25 mouse cellular contexts compared by ENCODE assay signal in the genomic region with DNA sequence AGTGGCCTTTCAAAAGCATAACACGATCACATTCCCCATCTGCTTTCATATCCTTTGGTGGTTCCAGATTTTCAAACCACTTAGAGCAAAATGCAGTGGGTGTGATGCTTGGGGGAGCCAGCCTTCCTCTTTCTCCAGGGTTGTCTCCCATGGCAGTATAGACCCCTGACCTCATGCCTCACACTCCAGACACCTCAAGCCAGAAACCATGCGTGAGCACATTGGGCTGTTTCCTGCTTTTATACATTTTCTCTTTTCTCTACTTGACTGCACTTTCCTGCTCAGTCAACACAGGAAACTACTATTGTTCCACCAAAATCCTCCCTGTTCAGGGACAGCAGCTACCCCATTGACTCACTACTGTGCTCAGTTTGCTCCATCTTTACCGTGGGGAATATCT.
DNase-seq lines count a peak whose midpoint lies in the region; ATAC-seq and TF ChIP-seq lines count a peak whose summit lies in the region.
"Had no signal": no experiment of that assay in that cellular context is flagged by ENCODE, and none has a peak within 500 bp of the region (broad histone marks: within the 10 kb centered on the region; RNA-seq: fewer than 3 reads in every experiment).

No protein-coding gene starts in this region.

- no peaks in the 10 kb centered on the region for H3K4me1 ChIP-seq in heart, embryonic 15.5 days (replicated peaks)
- no peaks in the 10 kb centered on the region for H3K4me1 ChIP-seq in heart, embryonic 12.5 days (replicated peaks)
- peaks cover 5% of the 10 kb centered on the region; the same call in 1 of the 2 replicates for H3K4me1 ChIP-seq in kidney, embryonic 15.5 days
- H3K4me1 ChIP-seq in kidney, adult 2 months (ENCODE audit: control insufficient read depth, insufficient read depth, low read length), result no peaks in the 10 kb centered on the region
- H3K4me1 ChIP-seq: embryonic facial prominence, embryonic 12.5 days; embryonic facial prominence, embryonic 15.5 days; heart, embryonic 13.5 days; hindbrain, embryonic 10.5 days; hindbrain, embryonic 13.5 days; intestine, embryonic 15.5 days had no signal

- H3K4me2 ChIP-seq in heart, embryonic 15.5 days, result no peak overlapping the region
- no peak overlapping the region for H3K4me2 ChIP-seq in heart, embryonic 12.5 days
- H3K4me2 ChIP-seq in kidney, embryonic 15.5 days, result no peak overlapping the region
- H3K4me2 ChIP-seq: embryonic facial prominence, embryonic 12.5 days; embryonic facial prominence, embryonic 15.5 days; heart, embryonic 13.5 days; hindbrain, embryonic 13.5 days; intestine, embryonic 15.5 days had no signal

- no peak overlapping the region for H3K9ac ChIP-seq in heart, embryonic 15.5 days
- H3K9ac ChIP-seq in heart, embryonic 12.5 days, result no peak overlapping the region
- no peak overlapping the region for H3K9ac ChIP-seq in kidney, embryonic 15.5 days
- H3K9ac ChIP-seq: embryonic facial prominence, embryonic 12.5 days; embryonic facial prominence, embryonic 15.5 days; forebrain, postnatal 0 days; heart, embryonic 13.5 days; hindbrain, embryonic 13.5 days; intestine, embryonic 15.5 days had no signal

- no peak for TF ChIP-seq CTCF in kidney, adult 2 months (conservative IDR thresholded peaks at IDR 0.05; ENCODE audit: insufficient read depth, insufficient read length, low read depth, low read length)

- no peak overlapping the region for H3K4me3 ChIP-seq in heart, embryonic 15.5 days
- no peak overlapping the region for H3K4me3 ChIP-seq in heart, embryonic 12.5 days
- H3K4me3 ChIP-seq in kidney, embryonic 15.5 days (replicated peaks), result no peak overlapping the region
- no peak overlapping the region for H3K4me3 ChIP-seq in kidney, adult 2 months (ENCODE audit: insufficient read depth, low read depth, low read length)
- H3K4me3 ChIP-seq: embryonic facial prominence, embryonic 12.5 days; embryonic facial prominence, embryonic 15.5 days; gastrocnemius, adult 2 months; heart, embryonic 13.5 days; hindbrain, embryonic 10.5 days; hindbrain, embryonic 13.5 days; intestine, embryonic 15.5 days had no signal

- H3K9me3 ChIP-seq in heart, embryonic 15.5 days (replicated peaks), result no peaks in the 10 kb centered on the region
- peaks cover 7% of the 10 kb centered on the region; the same call in 1 of the 2 replicates for H3K9me3 ChIP-seq in heart, embryonic 12.5 days (replicated peaks)
- no peaks in the 10 kb centered on the region for H3K9me3 ChIP-seq in kidney, embryonic 15.5 days (replicated peaks)
- H3K9me3 ChIP-seq: embryonic facial prominence, embryonic 12.5 days; embryonic facial prominence, embryonic 15.5 days; heart, embryonic 13.5 days; intestine, embryonic 15.5 days had no signal

- no peak for TF ChIP-seq POLR2A in kidney, adult 2 months (IDR thresholded peaks at IDR 0.05; ENCODE audit: low read depth, low read length)

- no peak for DNase-seq in kidney, adult 2 months
- DNase-seq in kidney, postnatal 10 days, result peak; percentile 5
- no peak for DNase-seq in kidney, postnatal 36 days
- DNase-seq: adrenal gland, adult 2 months; adrenal gland, postnatal 14 days; cerebellum, adult 11 months; cerebellum, adult 2 months; cerebellum, adult 9-11 months; cerebellum, postnatal 25 days; forebrain, postnatal 0 days; gastrocnemius, adult 2 months; gastrocnemius, postnatal 14 days; heart, postnatal 36 days had no signal

- WGBS in heart, embryonic 15.5 days, result 67% methylated on average over 3 of the region's 3 CpGs
- WGBS in heart, embryonic 12.5 days, result 69% methylated on average over 3 of the region's 3 CpGs
- WGBS in kidney, embryonic 15.5 days, result 72% methylated on average over 3 of the region's 3 CpGs
- 56% methylated on average over 3 of the region's 3 CpGs for WGBS in kidney, adult 2 months

- H3K27ac ChIP-seq in heart, embryonic 15.5 days, result peak overlapping the region; percentile 12; the same call in 1 of the 2 replicates
- no peak overlapping the region for H3K27ac ChIP-seq in heart, embryonic 12.5 days (ENCODE audit: poor library complexity, severe bottlenecking)
- 0 out of 2 replicates have a peak overlapping the region, but pooled peaks have one; percentile 22 for H3K27ac ChIP-seq in kidney, embryonic 15.5 days
- H3K27ac ChIP-seq in kidney, adult 2 months (ENCODE audit: insufficient read depth, low read depth, low read length), result no peak overlapping the region
- H3K27ac ChIP-seq: embryonic facial prominence, embryonic 12.5 days; embryonic facial prominence, embryonic 15.5 days; gastrocnemius, adult 2 months; heart, embryonic 13.5 days; hindbrain, embryonic 10.5 days; hindbrain, embryonic 13.5 days; intestine, embryonic 15.5 days had no signal

- ATAC-seq in heart, embryonic 15.5 days (replicated peaks; ENCODE audit: insufficient number of reproducible peaks, insufficient read depth, low FRiP score, low read depth), result 0 out of 2 replicates have a peak, but pooled peaks have one; percentile 10
- ATAC-seq in heart, embryonic 12.5 days (ENCODE audit: insufficient number of reproducible peaks, low FRiP score), result no peak
- ATAC-seq in kidney, embryonic 15.5 days (replicated peaks; ENCODE audit: low FRiP score), result no peak
- ATAC-seq: CD4-positive, CD25-positive, alpha-beta regulatory T cell, adult 4 months; forebrain, embryonic 14.5 days; forebrain, postnatal 0 days; hindbrain, embryonic 16.5 days; intestine, embryonic 15.5 days had no signal

- H3K27me3 ChIP-seq in heart, embryonic 15.5 days, result no peaks in the 10 kb centered on the region
- H3K27me3 ChIP-seq in heart, embryonic 12.5 days (replicated peaks), result no peaks in the 10 kb centered on the region
- H3K27me3 ChIP-seq in kidney, embryonic 15.5 days, result no peaks in the 10 kb centered on the region
- H3K27me3 ChIP-seq in kidney, adult 2 months (replicated peaks; ENCODE audit: control insufficient read depth, insufficient read depth, low read length), result no peaks in the 10 kb centered on the region
- H3K27me3 ChIP-seq: embryonic facial prominence, embryonic 12.5 days; embryonic facial prominence, embryonic 15.5 days; heart, embryonic 13.5 days; hindbrain, embryonic 13.5 days; intestine, embryonic 15.5 days had no signal

- no peaks in the 10 kb centered on the region for H3K36me3 ChIP-seq in heart, embryonic 15.5 days
- H3K36me3 ChIP-seq in heart, embryonic 12.5 days, result no peaks in the 10 kb centered on the region
- H3K36me3 ChIP-seq in kidney, embryonic 15.5 days, result no peaks in the 10 kb centered on the region
- no peaks in the 10 kb centered on the region for H3K36me3 ChIP-seq in kidney, adult 2 months (ENCODE audit: control insufficient read depth, insufficient read depth, low read length)
- H3K36me3 ChIP-seq: embryonic facial prominence, embryonic 12.5 days; embryonic facial prominence, embryonic 15.5 days; heart, embryonic 13.5 days; hindbrain, embryonic 10.5 days; hindbrain, embryonic 13.5 days; intestine, embryonic 15.5 days had no signal

Comparison
In these comparisons a context has a peak if more than half of its experiments do, and no peak if none do; other contexts are left out.
1. H3K27ac ChIP-seq: peak in heart, embryonic 15.5 days (single experiment) and kidney, embryonic 15.5 days (single experiment); none in heart, embryonic 12.5 days (single experiment) and kidney, adult 2 months (single experiment).